Mouse (Mus musculus) gastrocnemius, adult 8-10 months (tissue): ENCODE results near the gene Gramd2. TPM values are rescaled to one million over a fixed set of nuclear protein-coding genes. Genes with fewer than 3 reads are reported as not detected.

Source experiments
- total RNA-seq, 4 experiments: library from RNA; stranded (reverse); gene quantifications; 2 replicates each; pipeline ENCODE4 v1.2.4; 2022

The Gramd2 gene
- total RNA-seq, 4 experiments from 2014 or later, result 0.27 to 0.36 TPM; not detected in 2

Other genes starting within 250 kb of the Gramd2 start
- gene Arih1, start 193.5 kb upstream of the Gramd2 start, total RNA-seq, result 100 to 1,000 TPM; 101 to 124 (median 111) TPM
- gene Hexa, start 140.6 kb upstream of the Gramd2 start, total RNA-seq, result 10 to 100 TPM; 36.4 to 39.3 (median 39.1) TPM
- gene Tmem202, start 140.3 kb upstream of the Gramd2 start, total RNA-seq, result under 1 TPM in 3 of 4 experiments, not detected in 1; 0.36 to 0.86 (median 0.54) TPM
- gene Celf6, start 102.2 kb upstream of the Gramd2 start, total RNA-seq, result not detected
- gene Parp6, start 62.9 kb upstream of the Gramd2 start, total RNA-seq, result 10 to 100 TPM; 25.8 to 37.9 (median 26.4) TPM
- gene Pkm, start 23.8 kb upstream of the Gramd2 start, total RNA-seq, result 1,000 to 10,000 TPM; 2,872 to 3,265 (median 3,132) TPM
- gene Senp8, start 70.6 kb downstream of the Gramd2 start, total RNA-seq, result 10 to 100 TPM in 2 of 4 experiments, 1 to 10 TPM in 2; 9.6 to 15.8 (median 10.1) TPM
- 1 to 10 TPM; 7.1 to 8.6 (median 7.4) TPM for gene Myo9a, start 70.8 kb downstream of the Gramd2 start, total RNA-seq